Mouse (Mus musculus) spleen, adult 2 months (tissue): ENCODE measurements at regions not wholly inside any gene's neighbourhood (a gene's known extent, or its start where the extent isn't known, plus 50 kb on each side); places are given as distances from the start of the nearest gene placed in this dataset.

Experiments used
- CTCF ChIP-seq: fragments of 200-500 bp; IDR thresholded peaks from 2 replicates; pipeline ENCODE4 v1.5.1; 2011; ENCODE audit warnings: mild to moderate bottlenecking, inconsistent platforms; ENCODE audit not compliant: insufficient read depth, insufficient read length, insufficient replicate concordance; ENCODE audit errors: extremely low read depth
- POLR2A ChIP-seq: fragments of 200-500 bp; IDR thresholded peaks from 2 replicates; pipeline ENCODE4 v1.6.1; 2011; ENCODE audit warnings: low read depth, low read length, inconsistent platforms

DNA sequence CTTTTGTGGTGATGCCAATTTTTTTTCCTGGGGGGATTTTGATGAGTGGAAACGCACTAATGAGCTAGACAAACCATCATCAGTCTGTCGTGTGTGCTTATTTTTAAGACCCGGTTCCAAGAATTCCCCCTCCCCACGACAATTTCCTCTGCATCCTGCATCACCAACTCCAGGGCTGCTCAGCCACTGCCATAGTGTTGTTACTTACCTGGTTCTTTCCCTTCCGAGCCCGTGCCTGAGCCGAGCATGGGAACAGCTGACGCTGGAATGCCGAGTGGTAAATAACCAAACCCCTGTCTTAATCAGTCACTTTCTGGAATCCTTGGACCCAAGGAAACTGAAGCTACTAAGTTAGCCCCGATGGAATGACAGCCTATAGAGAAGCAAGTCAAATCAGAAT, 79.3 kb downstream of the Tmx1 start:
- TF ChIP-seq CTCF = no peak
- TF ChIP-seq POLR2A = no peak
